Mouse (Mus musculus) testis, adult 2 months (tissue): ENCODE measurements around the gene Plagl2. TPM values are rescaled to one million over a fixed set of nuclear protein-coding genes. Genes with fewer than 3 reads are reported as not detected.

ENCODE experiments used
- H3K27ac ChIP-seq: fragments of 200-500 bp; 2 replicates; pipeline ENCODE4 v1.5.1; 2012; ENCODE audit warnings: low read depth, low read length; ENCODE audit not compliant: control insufficient read depth, insufficient read depth
- H3K27me3 ChIP-seq: fragments of 200-500 bp; 2 replicates; pipeline ENCODE4 v1.6.1; 2012; ENCODE audit warnings: mild to moderate bottlenecking, low read length, moderate library complexity; ENCODE audit not compliant: control insufficient read depth, insufficient read depth
- H3K36me3 ChIP-seq: fragments of 200-500 bp; 2 replicates; pipeline ENCODE4 v1.6.1; 2012; ENCODE audit warnings: mild to moderate bottlenecking, low read length; ENCODE audit not compliant: control insufficient read depth, insufficient read depth
- H3K4me1 ChIP-seq: fragments of 200-500 bp; 2 replicates; pipeline ENCODE4 v1.6.1; 2012; ENCODE audit warnings: low read length; ENCODE audit not compliant: control insufficient read depth, insufficient read depth
- H3K4me3 ChIP-seq: fragments of 200-500 bp; 2 replicates; pipeline ENCODE4 v1.5.1; 2012; ENCODE audit warnings: low read depth, mild to moderate bottlenecking, low read length, moderate library complexity, mixed read lengths; ENCODE audit not compliant: control insufficient read depth
- CTCF ChIP-seq: fragments of 200-500 bp; IDR thresholded peaks from 2 replicates; pipeline ENCODE4 v1.5.1; 2012; ENCODE audit warnings: low read depth, mild to moderate bottlenecking, inconsistent platforms, low read length, moderate library complexity; ENCODE audit not compliant: control insufficient read depth, insufficient read depth, insufficient replicate concordance
- POLR2A ChIP-seq: fragments of 200-500 bp; IDR thresholded peaks from 2 replicates; pipeline ENCODE4 v1.6.1; 2012; ENCODE audit warnings: low read depth, mild to moderate bottlenecking, inconsistent platforms, low read length, moderate library complexity; ENCODE audit not compliant: control insufficient read depth
- polyA plus RNA-seq: library from polyadenylated mRNA; depleted of rRNA; stranded (reverse); fragments of >200 nt; gene quantifications from 2 replicates; pipeline ENCODE4 v1.2.3, GENCODE M21; 2012; rRNA removed

Gene Plagl2
- polyA plus RNA-seq, 1 experiment: 17.3 TPM

GRCm38 (mm10) chr2:153179961-153180360, 61.3 kb downstream of the Plagl2 start:
- Histone ChIP-seq H3K27ac (no peak overlapping the region), H3K36me3 (peaks cover 2% of the 10 kb centered on the region; the same call in 1 of the 2 replicates), H3K27me3 (no peaks in the 10 kb centered on the region), H3K4me3 (no peak overlapping the region), H3K4me1 (no peaks in the 10 kb centered on the region)
- TF ChIP-seq CTCF (no peak), POLR2A (no peak)

GRCm38 (mm10) chr2:153179126-153179860, 61.9 kb downstream of the Plagl2 start:
- H3K4me3 ChIP-seq: no peak overlapping the region
- H3K27ac ChIP-seq: no peak overlapping the region
- no peaks in the 10 kb centered on the region for H3K27me3 ChIP-seq
- peaks cover 2% of the 10 kb centered on the region; the same call in 1 of the 2 replicates for H3K36me3 ChIP-seq
- TF ChIP-seq CTCF: no peak
- no peak for TF ChIP-seq POLR2A
- H3K4me1 ChIP-seq: no peaks in the 10 kb centered on the region

Other genes with a start within 250 kb of the Plagl2 start
- gene Pdrg1, start 226.0 kb downstream of the Plagl2 start, polyA plus RNA-seq: 20.7 and 22.0 TPM in 2 replicates
- 1.1 and 1.2 TPM in 2 replicates for gene Xkr7, start 209.6 kb downstream of the Plagl2 start, polyA plus RNA-seq
- gene Ccm2l, start 175.5 kb downstream of the Plagl2 start, polyA plus RNA-seq: 1.3 and 1.4 TPM in 2 replicates
- gene Hck, start 133.0 kb downstream of the Plagl2 start, polyA plus RNA-seq: 0.17 and 0.37 TPM in 2 replicates
- 52.5 and 52.7 TPM in 2 replicates for gene Tm9sf4, start 80.1 kb downstream of the Plagl2 start, polyA plus RNA-seq
- gene Tspyl3, start 16.0 kb downstream of the Plagl2 start, polyA plus RNA-seq: 0.83 and 1.0 TPM in 2 replicates
- 10.8 and 12.8 TPM in 2 replicates for gene Pofut1, start 107 bp upstream of the Plagl2 start, polyA plus RNA-seq
- gene Kif3b, start 50.0 kb upstream of the Plagl2 start, polyA plus RNA-seq: 54.0 and 54.7 TPM in 2 replicates
- 27.6 and 28.7 TPM in 2 replicates for gene Asxl1, start 104.4 kb upstream of the Plagl2 start, polyA plus RNA-seq